Mouse (Mus musculus) adrenal gland (tissue): Measurements from ENCODE around the gene Abca13.
"Not testable (repeated sequence)": the region's sequence is repeated elsewhere in the genome, so short reads cannot be mapped to it uniquely, and the experiment has no call there.

Experiments
- intact Hi-C: fragments of 180-260 bp; cut with DNase I; formaldehyde crosslinking; loops from one replicate; pipeline ENCODE4 v1.15.1; 2025

Abca13 gene

GRCm38 (mm10) chr11:9285759-9286158, 94.0 kb downstream of the Abca13 start:
- intact Hi-C loops: no loop called here

GRCm38 (mm10) chr11:9291168-9291567, 99.4 kb downstream of the Abca13 start:
- intact Hi-C loops: no loop called here

GRCm38 (mm10) chr11:9299615-9300014, 107.9 kb downstream of the Abca13 start:
- intact Hi-C loops: no loop called here

- intact Hi-C loops: no loop called here
These were observed 113.7 kb downstream of the Abca13 start for GRCm38 (mm10) chr11:9305450-9305849.

GRCm38 (mm10) chr11:9316545-9316944, 124.8 kb downstream of the Abca13 start:
- intact Hi-C loops: loop anchor here (5.0 kb wide), 2 partner anchors 1816 to 1906 kb away; no protein-coding TSS in a partner anchor

GRCm38 (mm10) chr11:9317076-9317929, 125.6 kb downstream of the Abca13 start:
- intact Hi-C loops: loop anchor here (5.0 kb wide), 2 partner anchors 1815 to 1905 kb away; no protein-coding TSS in a partner anchor

GRCm38 (mm10) chr11:9338151-9338550, 146.4 kb downstream of the Abca13 start:
- intact Hi-C loops: no loop called here

- intact Hi-C loops: no loop called here
These were observed 156.0 kb downstream of the Abca13 start for GRCm38 (mm10) chr11:9347724-9348123.

- intact Hi-C loops: no loop called here
These were observed 181.4 kb downstream of the Abca13 start for GRCm38 (mm10) chr11:9373160-9373559.

- intact Hi-C loops: not testable (repeated sequence)
These were observed 182.7 kb downstream of the Abca13 start for GRCm38 (mm10) chr11:9374426-9374825.

- intact Hi-C loops: no loop called here
These were observed 196.8 kb downstream of the Abca13 start for GRCm38 (mm10) chr11:9388520-9388919.

GRCm38 (mm10) chr11:9416946-9417345, 225.2 kb downstream of the Abca13 start:
- intact Hi-C loops: no loop called here

GRCm38 (mm10) chr11:9420205-9420604, 228.5 kb downstream of the Abca13 start:
- intact Hi-C loops: no loop called here

- intact Hi-C loops: no loop called here
These were observed 235.7 kb downstream of the Abca13 start for GRCm38 (mm10) chr11:9427411-9427810.

GRCm38 (mm10) chr11:9432807-9433206, 241.1 kb downstream of the Abca13 start:
- intact Hi-C loops: no loop called here

- intact Hi-C loops: no loop called here
These were observed 244.9 kb downstream of the Abca13 start for GRCm38 (mm10) chr11:9436617-9437016.

- intact Hi-C loops: no loop called here
These were observed 248.0 kb downstream of the Abca13 start for GRCm38 (mm10) chr11:9439781-9440180.

GRCm38 (mm10) chr11:9441192-9441591, 249.4 kb downstream of the Abca13 start:
- intact Hi-C loops: no loop called here

- intact Hi-C loops: no loop called here
These were observed 280.7 kb downstream of the Abca13 start for GRCm38 (mm10) chr11:9472400-9472799.

GRCm38 (mm10) chr11:9481511-9481910, 289.8 kb downstream of the Abca13 start:
- intact Hi-C loops: loop anchor here (5.0 kb wide), 2 partner anchors 311 to 1651 kb away; no protein-coding TSS in a partner anchor

- intact Hi-C loops: no loop called here
These were observed 308.8 kb downstream of the Abca13 start for GRCm38 (mm10) chr11:9500326-9501142.

- intact Hi-C loops: not testable (repeated sequence)
These were observed 323.2 kb downstream of the Abca13 start for GRCm38 (mm10) chr11:9514966-9515365.
